Mouse (Mus musculus): ENCODE results near the gene Deaf1. TPM values are rescaled to one million over a fixed set of nuclear protein-coding genes. Genes with fewer than 3 reads are reported as not detected.

The Deaf1 gene
- total RNA-seq, 2 experiments from 2014 or later, result 14.1 to 18.3 TPM

DNA sequence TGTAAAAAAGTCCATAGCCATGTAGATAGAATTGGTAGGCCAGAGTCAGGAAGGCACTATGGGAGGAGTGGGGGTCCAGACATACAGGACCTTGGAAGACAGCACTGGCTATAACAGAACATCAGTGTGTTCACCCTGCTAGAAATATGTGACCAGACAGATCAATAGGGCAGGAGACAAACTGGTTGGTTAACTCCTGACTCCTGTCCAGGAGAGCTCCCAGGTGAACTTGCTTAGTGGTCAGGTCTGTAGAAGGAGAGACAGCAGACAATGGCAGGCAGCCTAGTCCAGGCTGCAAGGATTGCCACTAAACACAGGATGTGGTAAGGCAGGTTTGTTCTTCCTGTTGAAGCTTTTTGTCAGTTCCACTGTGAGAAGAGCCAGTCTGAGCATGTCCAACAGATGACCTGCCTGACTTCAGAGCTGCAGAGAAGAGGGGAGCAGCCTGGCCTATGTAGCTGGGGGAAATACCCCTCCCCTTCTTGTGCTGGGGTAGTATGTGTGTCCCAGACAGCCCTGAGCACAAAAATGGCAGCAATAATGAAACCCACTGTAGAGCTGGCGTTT is 24.7 kb downstream of the Deaf1 start:
- no peak for ATAC-seq (replicated peaks; ENCODE audit: low FRiP score, poor library complexity, severe bottlenecking)

DNA sequence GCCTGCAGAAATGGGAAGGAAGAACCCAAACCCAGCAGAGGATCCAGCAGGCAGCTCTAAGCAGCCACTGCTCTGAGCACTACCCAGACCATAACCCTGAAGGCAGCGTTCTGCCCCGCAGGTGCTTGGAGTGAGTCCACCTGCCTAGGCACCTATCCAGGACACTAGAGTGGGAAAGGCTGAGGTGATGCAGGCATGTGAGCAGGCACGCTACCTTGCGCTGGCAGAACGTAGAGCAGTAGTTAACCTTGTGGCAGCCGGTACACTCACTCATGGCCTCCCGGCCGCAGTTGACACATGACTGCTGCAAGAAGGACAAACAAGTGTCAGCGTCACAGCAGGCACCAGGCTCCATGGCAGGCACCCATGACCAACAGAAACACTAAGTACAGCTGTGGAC is 26.1 kb downstream of the Deaf1 start:
- no peak for ATAC-seq (replicated peaks; ENCODE audit: low FRiP score, poor library complexity, severe bottlenecking)

DNA sequence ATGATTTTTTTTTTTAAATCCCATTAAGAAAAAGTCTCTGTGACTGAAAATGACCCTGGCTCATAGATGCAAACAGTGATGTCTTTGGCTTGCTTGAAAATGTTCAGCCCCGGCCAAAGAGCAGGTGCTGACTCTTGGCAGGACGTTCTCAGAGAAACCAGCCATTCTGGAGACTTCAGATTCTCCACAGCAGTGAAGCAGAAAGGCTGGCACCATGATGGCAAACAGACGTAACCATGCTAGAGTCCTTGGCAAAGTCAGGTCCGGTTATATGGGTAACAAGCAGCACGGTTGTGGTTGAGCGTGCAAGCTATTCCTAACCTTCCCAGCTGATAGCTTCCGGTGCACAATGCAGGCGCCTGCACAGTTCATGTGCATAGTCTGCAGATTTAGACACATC is 28.3 kb downstream of the Deaf1 start:
- no peak for ATAC-seq (replicated peaks; ENCODE audit: low FRiP score, poor library complexity, severe bottlenecking)

GRCm38 (mm10) chr7:141297926-141298650 is 29.4 kb downstream of the Deaf1 start:
- ATAC-seq (replicated peaks; ENCODE audit: low FRiP score, poor library complexity, severe bottlenecking), result no peak

GRCm38 (mm10) chr7:141294479-141294878 is 33.0 kb downstream of the Deaf1 start:
- no peak for ATAC-seq (replicated peaks; ENCODE audit: low FRiP score, poor library complexity, severe bottlenecking)

GRCm38 (mm10) chr7:141293852-141294471 is 33.5 kb downstream of the Deaf1 start:
- no peak for ATAC-seq (replicated peaks; ENCODE audit: low FRiP score, poor library complexity, severe bottlenecking)

DNA sequence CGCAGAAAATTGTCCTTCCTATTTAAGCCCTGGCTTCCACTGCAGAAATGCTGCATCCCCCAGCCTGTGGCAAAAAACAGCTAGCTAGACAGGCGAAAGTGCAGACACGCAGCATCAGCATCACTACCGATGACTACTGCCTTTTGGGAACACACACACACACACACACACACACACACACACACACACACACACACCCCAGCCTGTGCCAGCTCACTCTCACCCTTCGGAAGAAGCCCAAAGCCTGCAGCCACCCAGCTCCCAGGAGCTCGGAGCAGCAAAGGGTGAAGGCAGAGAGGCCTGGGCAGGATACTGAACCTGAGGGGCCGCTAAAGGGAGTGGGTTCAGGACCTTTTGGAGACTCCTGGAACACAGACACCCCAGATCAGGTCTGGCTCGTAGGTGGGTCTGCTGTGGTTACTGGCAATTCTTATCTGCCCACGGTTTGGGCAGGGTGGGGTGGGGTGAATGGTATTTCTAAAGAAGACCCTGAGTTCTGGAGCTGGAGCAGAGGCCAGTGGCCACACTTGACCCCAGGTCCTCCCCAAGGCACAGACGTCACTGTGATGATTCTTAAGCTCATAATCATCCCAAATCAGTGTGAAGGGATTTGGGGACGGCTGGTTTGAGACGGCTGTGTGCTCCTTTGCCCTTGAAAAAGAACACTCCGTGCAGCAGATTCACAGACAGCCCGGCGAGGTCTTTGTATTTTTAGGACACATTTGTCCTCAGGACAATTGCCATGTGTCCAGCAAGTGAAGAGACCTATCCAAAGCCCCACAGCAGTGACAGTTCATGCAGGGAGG is 34.7 kb downstream of the Deaf1 start:
- no peak for ATAC-seq (replicated peaks; ENCODE audit: low FRiP score, poor library complexity, severe bottlenecking)

GRCm38 (mm10) chr7:141291921-141292582 is 35.4 kb downstream of the Deaf1 start, which contains the start of gene Drd4:
Gene Drd4, plus strand, starts transcription at chr7:141292006.
- ATAC-seq (replicated peaks; ENCODE audit: low FRiP score, poor library complexity, severe bottlenecking), result no peak

DNA sequence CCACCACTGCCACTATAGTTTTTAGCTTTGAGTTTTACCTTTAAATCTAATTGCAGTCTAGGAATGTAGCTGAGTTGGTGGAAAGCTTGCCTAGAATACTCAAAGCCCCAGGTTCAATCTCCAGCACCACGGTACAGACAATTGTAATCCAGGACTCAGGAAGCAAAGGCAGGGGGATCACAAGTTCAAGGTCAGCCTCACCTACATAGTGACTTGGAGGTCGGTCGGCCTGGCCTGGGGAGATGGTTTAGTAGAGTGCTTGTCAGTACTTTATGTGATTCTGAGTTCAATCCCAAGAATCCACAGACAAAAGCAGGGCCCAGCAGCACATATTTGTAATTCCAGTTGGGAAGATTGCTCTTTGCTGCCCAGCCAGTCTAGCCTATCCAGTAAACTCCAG is 39.4 kb downstream of the Deaf1 start:
- ATAC-seq (replicated peaks; ENCODE audit: low FRiP score, poor library complexity, severe bottlenecking), result no peak

DNA sequence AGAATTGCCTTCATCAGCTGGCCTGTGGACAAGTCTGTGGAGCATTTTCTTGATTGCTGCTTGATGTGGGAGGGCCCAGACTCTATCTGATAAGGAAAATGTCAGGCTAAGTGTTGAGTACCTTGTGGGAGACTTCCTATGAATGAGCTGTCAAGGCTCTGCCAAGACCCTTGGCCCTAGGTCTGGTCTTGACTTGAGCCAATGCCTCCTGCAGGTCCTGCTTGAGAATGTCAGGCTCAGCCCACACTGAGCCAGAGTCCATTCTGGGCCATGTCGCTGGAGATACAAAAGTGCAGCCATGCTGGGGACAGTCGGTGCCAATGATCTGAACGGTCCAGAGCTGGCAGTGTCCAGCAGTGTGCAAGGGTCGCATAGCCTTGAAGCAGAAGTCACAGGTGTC is 44.7 kb downstream of the Deaf1 start:
- ATAC-seq (replicated peaks; ENCODE audit: low FRiP score, poor library complexity, severe bottlenecking), result no peak

DNA sequence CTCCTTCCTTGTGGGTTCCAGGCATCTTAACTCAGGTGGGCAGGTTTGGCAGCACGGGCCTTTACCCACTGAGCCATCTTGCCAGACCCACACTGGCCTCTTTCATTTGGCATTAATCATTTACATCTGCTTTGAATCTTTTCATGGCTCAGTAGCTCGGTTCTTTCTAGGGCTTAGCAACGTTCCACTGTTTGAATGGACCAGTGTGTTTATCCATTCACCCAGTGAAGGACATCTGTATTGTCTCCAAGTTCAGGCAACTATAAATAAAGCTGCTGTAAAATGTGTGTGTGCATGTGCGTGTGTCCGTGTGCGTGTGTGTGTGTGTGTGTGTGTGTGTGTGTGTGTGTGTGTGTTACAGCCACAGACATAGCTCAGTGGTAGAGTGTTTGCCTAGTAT is 46.0 kb downstream of the Deaf1 start:
- ATAC-seq (replicated peaks; ENCODE audit: low FRiP score, poor library complexity, severe bottlenecking), result no peak

DNA sequence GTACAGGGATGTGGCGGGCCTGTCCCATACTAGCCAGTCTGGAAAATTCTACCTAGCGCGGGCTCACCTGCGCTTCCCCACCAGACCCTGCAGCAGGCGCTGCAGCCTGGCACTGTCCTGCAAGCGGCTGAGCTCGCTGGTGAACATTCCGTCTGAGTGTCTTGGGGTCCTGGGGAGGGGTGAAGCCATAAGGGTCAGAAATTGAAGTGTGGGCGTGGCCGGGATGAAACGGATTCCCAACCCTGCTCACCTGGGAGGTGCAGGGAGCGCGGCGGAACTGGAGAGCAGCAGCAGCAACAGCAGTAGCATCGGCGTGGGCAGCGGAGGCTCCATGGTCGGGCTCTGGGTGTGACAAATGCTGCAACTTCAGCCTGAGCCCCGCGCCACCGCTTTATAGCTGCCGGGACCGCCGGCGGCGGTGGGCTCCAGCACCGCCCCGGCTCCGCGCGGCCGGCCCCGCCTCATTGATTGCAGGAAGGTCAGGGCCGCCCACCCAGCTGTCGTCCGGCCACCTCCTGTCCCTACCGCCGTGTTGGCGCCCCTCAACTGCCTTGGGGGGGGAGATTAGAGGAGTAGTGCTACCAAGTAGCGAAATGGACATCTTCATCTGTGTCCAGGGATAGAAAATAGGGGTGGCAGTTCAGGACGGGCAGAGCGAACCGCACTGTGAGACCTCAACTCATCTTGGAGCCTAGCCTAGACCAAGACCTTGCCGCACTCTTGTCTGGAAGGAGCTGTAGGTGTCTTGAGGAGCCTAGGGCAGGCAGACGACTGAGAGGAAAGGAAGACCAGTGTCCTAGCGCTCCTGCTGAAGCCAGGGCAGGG is 48.5 kb downstream of the Deaf1 start, which contains the start of gene Sct:
Gene Sct (minus strand): TSS at position 368 of the 825 bp plus-strand sequence.
- ATAC-seq (replicated peaks; ENCODE audit: low FRiP score, poor library complexity, severe bottlenecking), result no peak

DNA sequence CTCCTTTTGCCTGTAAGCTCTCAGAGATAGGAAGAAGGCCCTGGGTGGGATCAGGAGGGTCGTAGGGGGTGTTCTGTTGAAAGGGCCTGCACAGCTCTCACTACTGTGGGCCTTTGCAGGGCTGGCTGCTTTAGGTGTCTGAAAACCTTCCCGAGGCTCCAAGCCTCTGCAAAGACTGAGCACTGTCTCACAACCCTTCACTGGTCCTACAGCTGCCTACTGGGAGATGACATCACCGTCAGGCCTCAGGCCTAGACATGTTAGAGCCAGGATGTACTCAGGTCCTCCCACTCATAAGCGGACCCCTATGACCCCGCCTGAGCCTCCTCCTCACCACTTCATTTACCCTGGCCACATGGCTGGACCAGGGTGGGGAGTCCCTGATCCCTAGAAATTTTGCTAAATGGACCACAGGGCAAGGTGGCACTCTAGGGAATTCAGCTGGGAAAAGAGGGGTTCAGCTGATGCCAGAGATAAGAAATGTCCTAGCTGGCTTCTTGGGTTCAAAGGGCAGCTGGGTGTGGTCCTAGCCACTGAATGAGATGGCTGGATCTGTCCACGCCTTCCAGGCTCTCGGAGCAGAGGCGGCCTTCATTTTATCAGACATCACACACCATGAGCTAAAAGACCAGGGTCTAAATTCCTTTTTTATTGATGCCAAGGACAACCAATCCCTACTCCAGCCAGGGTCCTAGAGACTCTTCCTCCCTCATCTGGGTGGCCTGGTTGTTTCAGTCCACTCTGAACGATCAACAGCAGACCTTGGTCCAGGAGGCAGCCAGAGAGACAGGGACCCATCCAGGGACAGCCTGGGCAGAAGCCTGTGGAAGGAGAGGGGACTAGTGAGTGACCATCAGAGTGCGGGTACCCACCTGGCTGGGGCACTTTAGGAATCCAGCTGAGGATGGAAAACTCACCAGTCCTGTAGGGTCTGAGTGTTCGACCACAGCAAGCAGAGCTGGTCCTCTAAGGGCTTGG is 49.5 kb downstream of the Deaf1 start:
- ATAC-seq (replicated peaks; ENCODE audit: low FRiP score, poor library complexity, severe bottlenecking), result no peak

DNA sequence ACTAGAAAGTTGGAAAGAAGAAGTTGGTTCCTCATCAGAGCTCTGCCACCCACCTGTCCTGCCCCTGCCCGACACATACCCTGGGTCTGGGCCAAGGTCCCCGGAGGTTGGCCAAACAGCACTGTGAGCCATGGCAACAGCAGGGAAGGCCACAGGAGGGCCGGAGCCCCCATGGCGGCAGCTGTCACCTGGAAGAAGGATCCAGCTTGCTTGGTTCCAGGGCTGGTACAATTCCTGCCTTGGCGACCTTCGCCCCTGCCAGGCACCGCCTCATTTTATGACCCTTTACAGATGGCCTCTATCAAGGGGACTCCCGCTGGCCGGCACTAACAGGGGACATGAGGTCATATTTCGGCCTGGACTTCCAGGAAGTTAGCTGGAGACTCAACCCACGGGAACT is 50.9 kb downstream of the Deaf1 start, which contains the start of gene Cdhr5:
Gene Cdhr5 (minus strand): TSS at position 241 of the 400 bp plus-strand sequence.
- no peak for ATAC-seq (replicated peaks; ENCODE audit: low FRiP score, poor library complexity, severe bottlenecking)

DNA sequence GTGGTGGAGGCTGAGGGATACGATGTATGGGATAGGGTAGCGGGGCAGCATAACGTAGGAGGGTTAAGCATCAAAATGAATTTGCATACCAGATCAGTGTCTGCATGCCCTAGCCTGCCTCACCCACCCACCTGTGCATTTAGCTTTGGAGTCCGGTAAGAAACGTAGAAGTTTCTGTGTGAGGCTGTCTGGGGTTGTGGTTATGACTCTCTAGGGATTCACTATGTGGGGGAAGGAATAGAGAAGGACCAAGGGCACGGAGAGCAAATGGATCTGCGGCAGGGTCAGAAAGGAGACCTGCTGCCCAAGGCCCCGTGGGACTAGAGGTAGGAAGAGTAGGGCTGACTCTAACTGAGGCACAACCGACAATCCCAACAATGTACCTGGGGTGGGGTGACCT is 52.1 kb downstream of the Deaf1 start:
- no peak for ATAC-seq (replicated peaks; ENCODE audit: low FRiP score, poor library complexity, severe bottlenecking)

GRCm38 (mm10) chr7:141270631-141271030 is 56.9 kb downstream of the Deaf1 start:
- no peak for ATAC-seq (replicated peaks; ENCODE audit: low FRiP score, poor library complexity, severe bottlenecking)

DNA sequence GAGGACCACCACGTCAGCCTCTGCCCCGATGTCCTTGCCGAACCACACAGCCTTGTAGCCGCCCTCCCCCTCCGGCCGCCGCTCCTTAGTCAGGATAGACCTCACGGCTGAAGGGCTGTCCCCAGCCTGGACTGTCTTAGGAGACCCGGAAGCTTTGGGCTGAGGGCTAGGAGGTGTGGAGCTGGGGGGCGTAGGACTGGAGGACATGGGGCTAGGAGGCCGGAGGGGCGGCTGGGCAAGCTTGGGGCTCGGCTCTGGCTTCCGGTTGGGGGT is 58.3 kb downstream of the Deaf1 start:
- ATAC-seq (replicated peaks; ENCODE audit: low FRiP score, poor library complexity, severe bottlenecking), result no peak
